Mouse (Mus musculus): Measurements from ENCODE around the gene Phactr3.

GRCm38 (mm10) chr2:178329551-178329950 lies 210.8 kb downstream of the Phactr3 start:
- no peak for TF ChIP-seq CTCF (IDR thresholded peaks at IDR 0.05; ENCODE audit: low read depth, low read length)
- TF ChIP-seq POLR2A (IDR thresholded peaks at IDR 0.05; ENCODE audit: borderline replicate concordance, low read depth, low read length) = no peak

All from bone marrow macrophage, adult 2 months (primary cell).